Mouse (Mus musculus) layer of hippocampus, postnatal 14 days (tissue): ENCODE results near the gene 4932438H23Rik. TPM values are rescaled to one million over a fixed set of nuclear protein-coding genes. Genes with fewer than 3 reads are reported as not detected.

Experiments used
- DNase-seq, 2 experiments: peaks; one replicate each; pipeline ENCODE4 v3.0.0; 2021 to 2022; ENCODE audit warnings: low spot score in 2 of 2, mixed read lengths in 1 of 2
- total RNA-seq, 2 experiments: library from RNA; stranded (reverse); gene quantifications; 2 replicates each; pipeline ENCODE4 v1.2.3; 2021

4932438H23Rik gene
- total RNA-seq, 2 experiments from 2014 or later, result 1.8 to 2.0 TPM

DNA sequence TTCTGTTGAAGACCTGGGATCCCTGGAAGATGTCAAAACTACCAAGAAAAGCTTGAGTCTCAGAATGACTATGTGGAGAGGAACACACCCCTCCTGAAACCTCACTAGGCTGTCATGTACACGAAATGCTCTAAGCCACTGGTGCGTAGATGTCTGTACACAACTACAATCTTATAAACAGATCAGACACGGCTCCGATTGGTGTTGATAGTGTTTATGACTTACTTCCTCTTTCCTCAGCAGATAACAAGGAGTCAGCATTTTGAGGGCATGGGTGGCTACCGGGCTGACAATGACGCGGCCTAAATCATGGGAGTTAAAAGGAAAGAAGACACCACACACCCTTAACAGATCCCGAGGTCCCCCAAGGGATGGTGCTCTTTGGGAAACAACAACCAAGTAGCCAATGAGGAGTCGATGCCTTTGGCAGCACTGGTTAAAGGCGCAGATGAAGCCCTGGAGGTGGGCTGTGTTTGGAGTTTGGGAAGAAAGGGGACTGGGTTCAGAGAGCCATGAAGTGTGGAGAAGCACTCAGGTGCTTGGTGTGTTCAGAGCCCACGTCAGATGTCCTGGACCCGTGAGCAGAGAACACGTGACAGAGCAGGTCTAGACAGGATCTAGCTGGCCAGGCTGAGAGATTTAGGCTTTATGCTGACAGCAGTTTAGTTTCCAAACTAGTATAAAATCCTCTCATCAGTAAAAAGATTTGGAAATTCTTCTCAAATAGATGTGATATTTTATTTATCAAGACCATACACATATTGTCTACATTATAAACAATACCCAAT is 33.2 kb downstream of the 4932438H23Rik start:
- no peak for DNase-seq

DNA sequence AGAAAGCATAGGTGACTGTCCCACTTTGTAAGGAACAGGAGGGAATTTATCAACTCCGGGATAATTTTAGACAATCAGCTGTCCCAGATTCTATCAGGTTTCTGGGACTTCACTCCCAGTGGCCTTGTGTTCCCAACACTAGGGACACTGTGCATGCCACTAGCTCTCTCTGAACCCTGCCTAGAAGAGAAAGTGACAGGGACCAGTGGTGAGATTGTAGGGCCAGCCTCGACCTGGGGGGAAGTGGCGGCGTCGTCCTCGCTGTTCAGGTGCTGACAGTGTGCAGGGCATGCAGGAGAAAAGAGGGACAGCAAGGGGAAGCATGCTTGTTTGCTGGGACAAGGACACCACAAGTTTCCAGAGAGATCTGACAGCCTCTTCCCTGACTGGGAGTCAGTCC is 37.2 kb downstream of the 4932438H23Rik start:
- DNase-seq, result no peak

DNA sequence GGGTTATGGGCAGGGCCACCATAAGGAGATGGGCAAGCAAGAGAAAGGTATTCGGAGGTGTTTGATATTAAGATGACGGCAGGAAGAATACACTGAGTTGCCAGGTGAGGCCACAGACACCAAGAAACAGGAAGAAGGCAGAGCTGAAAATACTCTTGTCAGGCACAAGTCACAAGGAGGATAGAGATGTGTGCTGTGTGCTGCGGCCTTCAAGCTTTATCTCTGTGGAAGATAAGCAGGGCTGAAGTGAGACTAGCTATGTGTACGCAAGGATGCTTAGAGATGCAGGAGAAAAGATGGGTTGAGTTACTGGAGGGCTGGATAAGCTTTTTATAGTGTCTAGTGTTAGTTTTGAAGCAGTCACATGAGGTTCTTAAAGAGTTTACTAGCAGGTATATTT is 37.7 kb downstream of the 4932438H23Rik start:
- DNase-seq, result no peak

DNA sequence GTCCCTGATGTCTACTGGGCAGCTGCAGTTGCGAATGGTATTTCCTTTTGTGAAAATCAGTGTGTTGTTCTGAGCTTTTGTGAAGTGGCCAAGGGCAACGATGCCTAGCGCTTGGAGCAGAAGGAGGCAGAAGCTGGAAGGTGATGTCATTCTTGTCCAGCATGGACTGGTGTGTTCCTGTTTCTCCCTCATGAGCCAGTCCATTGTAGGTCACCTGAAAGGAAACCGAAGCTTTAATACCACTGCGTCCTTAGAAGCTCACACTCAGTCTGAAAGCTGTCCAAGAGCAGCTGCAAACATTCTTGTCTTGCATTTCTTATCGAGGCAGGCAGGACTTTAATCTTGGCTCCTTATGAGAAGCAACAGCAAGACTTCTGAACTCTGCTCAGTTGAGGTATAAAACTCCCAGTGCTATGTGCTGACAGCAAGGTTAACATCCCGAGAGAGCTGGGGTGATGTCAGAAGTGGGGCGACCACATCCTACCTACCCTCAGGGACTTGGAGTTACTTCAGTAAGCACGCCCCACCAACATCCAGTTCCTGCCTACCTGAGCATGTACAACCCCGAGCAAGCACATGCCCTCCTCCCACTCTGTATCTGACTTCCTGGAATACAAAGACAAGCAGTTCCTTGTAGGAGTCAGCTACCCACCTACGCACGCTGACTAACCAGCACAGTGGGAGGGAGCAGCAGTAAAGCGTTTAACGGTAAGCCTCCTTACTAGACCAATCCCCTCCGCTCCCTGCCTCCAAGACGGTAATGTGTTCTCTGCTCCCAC is 38.7 kb downstream of the 4932438H23Rik start:
- peak in 1 of 2 experiments; percentile 29 for DNase-seq

DNA sequence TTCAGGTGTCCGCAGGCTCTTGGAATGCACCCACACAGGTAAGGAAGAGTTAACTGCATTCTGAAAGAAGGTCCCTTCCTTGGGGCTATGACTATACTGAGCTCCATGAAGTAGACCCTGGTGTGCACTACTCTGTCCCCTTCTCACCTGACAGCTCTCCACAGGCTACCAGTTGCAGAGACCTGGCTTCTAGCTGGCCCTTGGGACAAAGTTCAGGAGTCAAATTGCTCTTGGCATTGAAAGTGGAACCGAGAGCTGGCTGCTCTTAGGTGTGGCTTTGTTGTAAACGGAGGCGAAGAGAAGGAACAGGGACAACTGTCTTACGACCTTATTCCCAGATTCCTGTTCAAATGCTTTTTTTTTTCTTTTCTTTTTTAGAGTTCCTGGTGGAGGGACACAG is 39.8 kb downstream of the 4932438H23Rik start:
- no peak for DNase-seq

DNA sequence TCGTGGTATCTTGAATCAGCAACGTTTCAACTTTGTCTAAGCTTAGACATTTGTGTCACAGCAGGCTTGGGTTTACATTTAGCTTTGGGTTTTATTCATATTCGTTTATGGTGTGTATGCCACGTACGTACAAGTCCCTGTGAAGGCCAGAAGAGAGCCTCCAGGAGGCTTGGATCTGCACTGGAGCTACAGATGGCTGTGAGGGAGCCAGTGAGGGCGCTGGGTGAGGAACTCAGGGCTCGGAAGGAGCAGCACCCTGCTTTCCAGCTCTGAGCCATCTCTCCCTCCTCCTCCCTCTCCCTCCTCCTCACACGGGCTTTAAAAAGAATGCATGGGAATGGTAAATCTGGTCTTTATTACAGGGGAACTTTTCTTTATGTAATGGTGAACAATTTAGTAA is 41.3 kb downstream of the 4932438H23Rik start:
- no peak for DNase-seq

DNA sequence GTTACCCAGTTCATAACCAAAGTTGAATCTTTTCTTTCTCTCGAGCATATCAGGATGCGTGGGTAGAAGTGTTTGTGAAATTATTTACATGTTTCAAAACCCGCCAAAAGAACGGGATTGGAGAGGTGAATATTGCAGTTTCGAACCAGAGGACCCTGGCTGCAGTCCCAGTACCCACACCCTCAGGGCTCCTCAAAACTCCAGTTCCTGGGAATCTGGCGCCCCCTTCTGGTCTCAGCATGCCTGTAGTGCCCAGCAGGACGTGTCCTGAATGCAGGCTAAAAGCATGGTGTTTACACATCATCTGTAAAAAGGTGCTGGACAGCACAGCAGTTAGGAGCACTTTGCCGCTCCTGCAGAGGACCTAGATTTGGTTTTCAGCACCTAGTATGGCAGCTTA is 49.4 kb downstream of the 4932438H23Rik start:
- DNase-seq, result peak; percentile 15 to 29

DNA sequence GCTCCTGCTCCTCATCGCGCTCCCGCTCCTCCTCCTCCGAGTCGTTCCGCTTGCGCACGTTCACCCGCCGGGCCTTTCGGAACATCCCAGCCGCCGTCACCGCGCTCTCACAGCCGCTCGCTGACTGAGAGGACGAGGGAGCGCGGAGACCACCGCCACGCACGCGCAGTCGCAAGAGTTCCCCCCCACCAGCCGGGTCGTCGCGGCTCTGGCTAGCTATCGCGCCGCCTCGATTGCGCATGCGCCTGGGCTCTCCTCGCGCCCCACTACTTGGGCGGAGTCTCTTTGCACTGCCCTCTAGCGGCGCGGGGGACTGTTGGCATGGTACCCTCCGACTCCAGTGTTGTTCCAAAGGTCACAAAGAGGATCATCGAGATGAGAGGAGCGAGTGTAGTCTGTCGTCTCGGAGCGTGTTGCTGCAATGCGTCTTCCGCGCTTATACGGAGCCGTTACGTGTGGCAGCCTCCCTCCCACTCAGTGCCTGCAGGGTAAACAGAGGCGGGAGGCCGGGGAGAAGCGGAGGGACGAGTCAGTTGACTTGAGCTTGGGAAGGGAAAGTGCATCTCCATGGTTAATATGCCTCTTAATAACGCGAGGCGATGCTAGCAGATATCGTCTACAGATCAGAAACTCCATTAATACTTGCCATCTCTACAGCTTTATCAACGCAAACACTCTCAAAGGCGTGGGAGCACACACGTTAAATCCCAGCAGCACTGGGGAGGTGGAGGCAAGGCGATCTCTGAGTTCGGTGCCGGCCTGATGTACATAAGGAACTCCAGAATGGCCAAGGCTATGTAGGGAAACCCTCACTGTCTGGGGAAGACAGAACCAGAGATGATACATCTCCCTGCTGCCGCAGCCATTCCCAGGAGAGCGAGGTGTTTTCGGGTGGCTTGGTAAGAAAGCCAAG is 50.4 kb downstream of the 4932438H23Rik start, which contains the start of gene Paxbp1:
TSS of gene Paxbp1 (minus strand) at position 274 of the 913 bp plus-strand sequence.
- peak; percentile 99 for DNase-seq

DNA sequence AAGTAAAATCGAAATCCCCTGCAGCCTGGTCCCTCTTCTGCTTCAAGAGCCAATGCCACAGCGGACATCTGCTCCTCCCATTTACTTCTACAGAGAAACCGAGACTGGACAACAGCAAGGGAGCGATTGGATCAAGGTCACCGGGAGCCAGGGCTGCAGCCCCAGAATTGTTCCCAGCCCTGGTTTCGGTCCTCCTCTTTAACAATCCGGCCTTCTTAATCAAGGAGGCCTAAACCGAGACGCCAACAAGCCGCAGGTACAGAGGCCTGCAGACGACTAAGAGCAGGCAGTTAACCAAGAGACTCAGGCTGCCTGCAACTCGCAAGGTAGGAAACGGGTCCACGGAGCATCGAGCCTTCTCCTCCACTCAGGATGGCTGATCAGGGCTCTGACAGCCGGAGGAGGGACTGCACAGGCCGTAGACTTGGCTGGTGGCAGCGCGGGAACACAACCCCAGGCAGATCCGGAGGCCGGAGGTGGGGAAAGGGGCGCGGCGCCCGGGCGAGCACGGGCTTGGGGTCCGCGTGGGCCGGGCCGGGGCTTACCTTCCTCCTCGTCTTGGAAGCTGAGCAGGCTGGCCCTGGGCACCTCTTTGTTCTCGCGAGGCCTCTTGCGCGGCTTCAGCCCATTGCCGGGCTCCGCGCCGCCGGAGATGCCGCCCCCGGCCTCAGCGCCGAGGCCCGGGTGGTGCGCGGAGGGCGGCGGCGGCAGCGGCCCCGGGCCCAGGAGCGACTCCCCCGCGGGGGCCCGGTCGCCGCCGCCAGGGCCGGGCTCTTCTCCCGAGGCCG is 51.3 kb downstream of the 4932438H23Rik start:
- DNase-seq, result peak; percentile 40 to 60

DNA sequence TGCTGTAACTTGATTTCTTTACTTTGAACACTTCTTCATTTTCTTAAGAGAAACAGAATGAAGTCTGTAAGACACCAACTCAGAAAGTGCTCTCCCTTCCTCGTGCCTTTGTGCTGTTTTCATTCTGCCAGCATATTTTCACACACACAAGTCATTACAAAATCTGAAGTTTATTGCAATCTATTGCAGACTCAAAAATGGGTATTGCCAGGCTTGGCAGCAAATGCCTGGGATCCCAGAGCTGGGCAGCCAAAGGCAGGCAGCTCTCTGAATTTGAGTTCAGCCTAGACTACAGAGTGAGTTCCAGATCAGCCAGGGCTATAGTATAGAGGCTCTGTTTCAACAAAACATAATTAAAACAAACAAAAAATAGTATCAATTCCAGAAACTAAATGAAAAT is 52.3 kb downstream of the 4932438H23Rik start:
- DNase-seq, result no peak

DNA sequence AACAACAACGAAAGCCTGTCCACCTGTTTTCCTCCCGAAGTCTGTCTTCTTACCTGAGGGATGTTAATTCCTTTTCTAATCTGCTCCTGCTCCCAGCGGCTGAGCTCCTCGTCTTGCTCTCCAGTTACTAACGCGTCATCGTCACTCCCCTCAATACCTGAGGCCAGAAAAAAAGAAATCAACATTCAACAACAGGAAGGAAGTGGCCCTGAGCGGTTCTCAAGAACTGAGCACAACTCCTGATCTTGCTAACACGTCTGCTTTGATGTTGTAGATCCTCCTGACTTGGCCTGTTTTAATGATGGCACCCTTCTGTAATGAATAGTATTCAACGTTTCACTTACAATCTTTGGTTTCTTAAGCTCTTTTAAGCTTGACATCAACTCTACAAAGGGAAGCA is 59.1 kb downstream of the 4932438H23Rik start:
- DNase-seq, result no peak

DNA sequence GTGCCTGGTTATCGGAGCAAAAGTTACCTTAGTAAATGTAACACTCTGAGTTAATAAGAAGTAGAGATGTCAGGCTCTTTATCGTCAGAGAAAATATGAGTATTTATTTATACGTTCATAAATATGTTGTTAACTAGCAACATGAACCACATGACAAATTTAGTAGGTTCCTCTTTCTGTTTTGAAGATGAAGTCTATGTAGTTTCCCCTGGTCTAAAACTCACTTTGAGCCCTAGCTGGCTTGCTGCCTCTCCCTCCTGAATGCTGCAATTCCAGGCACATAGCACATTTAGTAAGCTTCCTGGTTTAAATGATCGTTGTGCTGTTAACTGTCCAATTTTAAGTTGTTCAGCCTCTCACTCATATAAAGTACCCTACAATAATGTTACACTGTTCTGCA is 64.2 kb downstream of the 4932438H23Rik start:
- DNase-seq, result no peak

DNA sequence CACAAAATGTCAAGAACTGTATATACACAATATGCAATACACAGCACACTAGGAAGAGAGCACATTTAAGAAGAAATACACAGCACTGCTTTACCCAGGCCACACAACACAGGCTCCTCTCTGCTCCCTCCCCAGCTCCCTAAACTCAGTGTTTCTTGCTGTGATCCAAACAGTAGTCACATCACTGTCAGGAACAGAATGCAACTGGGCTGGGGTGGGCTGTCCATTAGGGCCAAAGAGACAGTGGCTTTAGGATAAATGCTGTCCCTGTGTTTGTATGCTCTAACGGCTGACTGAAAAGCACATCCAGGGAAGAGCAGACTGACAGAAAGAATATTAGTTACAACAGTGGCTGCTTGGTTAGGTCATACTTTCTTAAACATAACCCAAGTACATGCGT is 65.0 kb downstream of the 4932438H23Rik start:
- no peak for DNase-seq

DNA sequence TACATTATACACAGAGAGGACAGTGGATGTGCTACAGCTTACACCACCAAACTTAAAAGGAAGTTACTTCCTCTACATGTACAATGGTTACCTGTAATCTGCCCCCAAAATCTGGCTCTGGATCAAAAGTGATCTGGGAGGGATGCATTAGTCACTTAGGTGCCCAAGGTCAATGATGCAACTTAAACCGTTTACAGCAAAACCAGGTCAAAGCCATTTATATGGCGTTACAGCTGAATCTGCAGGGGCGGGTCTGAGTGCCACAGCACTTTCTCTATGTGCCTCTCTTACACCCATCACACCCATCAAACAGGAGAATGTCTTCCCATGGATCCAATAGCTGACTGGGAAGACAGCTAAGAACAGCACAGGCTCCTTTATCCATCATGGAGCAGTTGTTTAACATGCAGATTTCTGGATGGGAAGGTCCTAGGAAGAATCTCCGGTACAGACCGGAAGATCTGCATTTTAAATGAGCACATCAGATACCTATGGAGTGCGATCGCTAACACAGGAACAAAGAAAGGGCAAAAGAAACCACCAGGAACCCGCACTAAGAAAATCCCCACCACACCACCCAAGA is 65.7 kb downstream of the 4932438H23Rik start:
- no peak for DNase-seq

DNA sequence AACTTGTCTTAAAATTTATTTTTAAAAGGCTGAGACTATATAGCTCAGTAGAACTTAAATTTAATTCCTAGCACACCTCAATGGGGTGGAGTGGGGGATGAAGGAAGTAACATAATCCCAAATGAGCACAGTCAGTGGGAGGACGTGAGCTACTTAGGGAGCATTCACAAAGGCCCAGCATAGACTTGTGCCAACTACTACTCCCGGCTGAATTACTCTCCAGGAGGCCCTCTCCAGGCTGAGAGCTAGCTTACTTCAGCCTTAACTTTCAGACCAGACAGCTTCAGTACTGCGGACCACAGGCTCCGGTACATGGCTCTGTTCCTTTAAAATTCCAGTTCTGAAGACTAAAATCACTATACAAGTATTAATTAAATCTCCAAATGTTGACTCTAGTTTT is 68.6 kb downstream of the 4932438H23Rik start:
- no peak for DNase-seq

DNA sequence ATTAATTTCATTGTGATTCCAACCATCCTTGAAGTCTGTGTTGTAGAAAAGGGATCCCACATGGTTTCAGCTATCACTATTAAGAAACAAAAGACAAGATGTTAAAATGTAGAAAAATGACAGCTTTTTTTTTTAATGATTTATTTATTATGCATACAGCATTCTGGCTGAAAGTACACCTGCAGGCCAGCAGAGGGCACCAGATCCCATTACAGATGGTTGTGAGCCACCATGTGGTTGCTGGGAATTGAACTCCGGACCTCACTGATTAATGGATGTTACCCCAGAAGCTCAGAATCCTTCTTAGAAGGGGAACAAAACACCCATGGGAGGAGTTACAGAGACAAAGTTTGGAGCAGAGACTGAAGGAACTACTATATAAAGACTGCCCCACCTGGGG is 71.5 kb downstream of the 4932438H23Rik start:
- no peak for DNase-seq

DNA sequence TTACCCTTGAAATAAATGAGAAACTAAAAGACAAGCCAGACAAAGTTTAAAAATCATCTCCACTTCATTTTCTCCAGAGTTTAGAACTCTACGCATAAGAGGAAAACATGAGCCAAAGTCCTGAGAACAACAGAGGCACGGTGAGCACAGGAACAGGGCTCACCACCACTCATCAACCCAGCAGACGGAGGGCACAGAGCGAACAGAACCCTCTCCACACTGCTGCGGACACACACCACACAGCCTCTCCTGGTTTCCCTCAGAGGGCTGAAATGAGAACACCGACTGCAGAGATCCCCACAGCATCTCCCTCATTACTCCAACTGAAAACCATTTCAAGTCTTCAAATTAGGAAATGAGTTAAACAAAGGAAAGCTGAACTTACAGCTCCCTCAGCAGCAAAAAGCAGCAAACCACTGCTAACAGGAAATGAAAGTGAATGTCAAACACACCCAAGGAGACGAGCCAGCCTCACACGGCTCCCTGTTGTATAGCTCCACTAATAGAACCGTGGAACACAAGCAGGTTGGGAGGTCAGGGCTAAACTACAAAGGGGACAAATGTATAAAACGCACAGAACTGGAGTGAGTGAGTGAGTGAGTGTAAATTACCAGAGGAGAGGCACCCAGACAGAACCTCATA is 74.0 kb downstream of the 4932438H23Rik start:
- no peak for DNase-seq

DNA sequence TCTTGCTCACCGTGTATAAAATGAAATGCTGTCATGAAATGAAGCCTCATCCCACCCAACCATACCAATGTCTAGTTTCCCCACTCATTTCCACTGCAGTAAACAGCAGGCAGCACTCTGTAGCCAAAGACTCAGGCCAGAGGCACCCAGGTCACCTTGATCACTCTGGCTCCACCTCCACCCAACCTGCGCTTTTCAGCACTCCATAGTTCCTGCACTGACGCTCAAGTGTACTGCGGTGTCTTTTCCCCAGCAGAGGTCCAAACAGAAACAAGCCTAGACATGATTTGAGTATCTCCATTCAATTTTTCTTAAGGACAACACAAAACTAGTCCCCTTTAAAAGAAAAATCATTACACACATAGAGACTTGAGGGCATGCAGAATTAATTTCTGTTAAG is 75.4 kb downstream of the 4932438H23Rik start:
- no peak for DNase-seq

DNA sequence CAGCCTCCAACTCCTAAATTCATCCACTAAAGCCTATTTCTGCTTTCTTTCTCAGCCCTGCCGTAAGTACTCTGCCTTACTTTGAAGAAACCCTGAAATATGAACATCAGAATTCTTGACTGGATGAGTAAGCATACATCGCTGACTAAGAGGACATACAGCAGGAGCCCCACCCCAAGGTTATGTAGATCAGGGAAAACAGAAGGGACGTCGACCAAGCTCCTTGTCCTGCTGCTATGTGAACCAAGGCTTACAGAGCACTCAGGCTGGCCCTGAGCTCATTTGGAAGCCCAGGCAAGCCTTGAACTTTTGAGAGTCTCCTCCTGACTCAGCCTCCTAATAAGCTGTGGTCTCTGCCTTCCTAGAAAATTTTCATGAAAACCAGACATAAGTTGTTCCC is 79.2 kb downstream of the 4932438H23Rik start:
- no peak for DNase-seq

DNA sequence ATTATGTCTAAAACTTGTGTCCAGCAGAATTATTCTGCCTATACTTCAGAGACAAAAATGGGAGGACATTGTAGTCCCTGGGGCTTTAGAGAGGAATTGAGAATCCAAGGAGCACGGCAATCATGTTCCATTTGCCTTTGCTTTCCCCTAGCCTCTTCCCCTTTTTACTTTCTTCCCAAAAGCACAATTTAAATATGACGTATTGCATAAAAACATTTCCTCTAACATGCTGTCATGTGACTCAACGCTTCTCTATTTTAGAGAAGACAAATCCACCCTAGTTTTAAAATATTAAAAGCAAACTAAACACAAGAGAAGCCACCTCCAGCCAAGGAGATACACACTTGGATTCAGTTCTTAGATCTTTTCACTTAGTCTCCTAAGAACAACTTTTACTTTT is 83.1 kb downstream of the 4932438H23Rik start:
- no peak for DNase-seq
